ENCODE assay signal across 11 mouse cellular contexts in genomic region chr10:60820552-60820951, GRCm38 (mm10). TPM values are rescaled to one million over a fixed set of nuclear protein-coding genes. Genes with fewer than 3 reads are reported as not detected.
DNase-seq lines count a peak whose midpoint lies in the region; ATAC-seq and TF ChIP-seq lines count a peak whose summit lies in the region.
"Had no signal": no experiment of that assay in that cellular context is flagged by ENCODE, and none has a peak within 500 bp of the region (broad histone marks: within the 10 kb centered on the region; RNA-seq: fewer than 3 reads in every experiment).

No protein-coding gene starts in this region.

- no peak for TF ChIP-seq CTCF in heart, adult 2 months (IDR thresholded peaks at IDR 0.05)
- TF ChIP-seq CTCF in forebrain, postnatal 0 days (IDR thresholded peaks at IDR 0.05; ENCODE audit: low read depth): no peak

- no peaks in the 10 kb centered on the region for H3K36me3 ChIP-seq in heart, adult 2 months (ENCODE audit: control insufficient read depth, insufficient read depth, low read length)
- no peaks in the 10 kb centered on the region for H3K36me3 ChIP-seq in embryonic facial prominence, embryonic 10.5 days (replicated peaks)
- H3K36me3 ChIP-seq in limb, embryonic 11.5 days (ENCODE audit: control insufficient read depth, insufficient read depth, low read length): no peaks in the 10 kb centered on the region
- no peaks in the 10 kb centered on the region for H3K36me3 ChIP-seq in forebrain, postnatal 0 days (ENCODE audit: insufficient read depth)
- H3K36me3 ChIP-seq: lung, embryonic 15.5 days; neural tube, embryonic 12.5 days had no signal

- peaks cover 31% of the 10 kb centered on the region for H3K4me1 ChIP-seq in heart, adult 2 months (ENCODE audit: control insufficient read depth, insufficient read depth, low read length)
- peaks cover 98% of the 10 kb centered on the region for H3K4me1 ChIP-seq in embryonic facial prominence, embryonic 10.5 days
- peaks cover 73% of the 10 kb centered on the region for H3K4me1 ChIP-seq in limb, embryonic 11.5 days (ENCODE audit: control insufficient read depth, insufficient read depth, low read length)
- H3K4me1 ChIP-seq in forebrain, postnatal 0 days (ENCODE audit: insufficient read depth): peaks cover 7% of the 10 kb centered on the region; the same call in 1 of the 2 replicates

- no peak overlapping the region for H3K4me3 ChIP-seq in heart, adult 2 months
- no peak overlapping the region for H3K4me3 ChIP-seq in embryonic facial prominence, embryonic 10.5 days
- no peak overlapping the region for H3K4me3 ChIP-seq in limb, embryonic 11.5 days (ENCODE audit: low read depth, low read length)
- H3K4me3 ChIP-seq in forebrain, postnatal 0 days (ENCODE audit: low read depth, low read length): no peak overlapping the region
- H3K4me3 ChIP-seq: lung, embryonic 15.5 days; neural tube, embryonic 12.5 days had no signal

- no peak for TF ChIP-seq POLR2A in heart, adult 2 months (IDR thresholded peaks at IDR 0.05; ENCODE audit: insufficient read depth, low read depth, low read length)

- H3K27me3 ChIP-seq in heart, adult 2 months (ENCODE audit: control insufficient read depth, insufficient read depth, low read length): no peaks in the 10 kb centered on the region
- peaks cover 43% of the 10 kb centered on the region for H3K27me3 ChIP-seq in embryonic facial prominence, embryonic 10.5 days (replicated peaks; ENCODE audit: low read depth, poor library complexity, severe bottlenecking)
- H3K27me3 ChIP-seq in limb, embryonic 11.5 days (ENCODE audit: control insufficient read depth, insufficient read depth, low read length): no peaks in the 10 kb centered on the region
- no peaks in the 10 kb centered on the region for H3K27me3 ChIP-seq in forebrain, postnatal 0 days (ENCODE audit: insufficient read depth, low read length)
- H3K27me3 ChIP-seq: lung, embryonic 15.5 days had no signal

- no peak overlapping the region for H3K4me2 ChIP-seq in limb, embryonic 11.5 days (ENCODE audit: low read depth, severe bottlenecking)
- H3K4me2 ChIP-seq in forebrain, postnatal 0 days (ENCODE audit: low read depth): no peak overlapping the region
- H3K4me2 ChIP-seq: lung, embryonic 15.5 days; neural tube, embryonic 12.5 days had no signal

- H3K9ac ChIP-seq in heart, adult 2 months (ENCODE audit: low read depth, low read length): no peak overlapping the region
- peak overlapping the region; percentile 7; the same call in 1 of the 2 replicates for H3K9ac ChIP-seq in limb, embryonic 11.5 days (ENCODE audit: low read length)
- no peak overlapping the region for H3K9ac ChIP-seq in forebrain, postnatal 0 days
- H3K9ac ChIP-seq: lung, embryonic 15.5 days; neural tube, embryonic 12.5 days had no signal

- intact Hi-C loops in heart, adult 2 months (cut with DNase I): no loop called here

- ATAC-seq in limb, embryonic 11.5 days (ENCODE audit: insufficient number of reproducible peaks, low FRiP score, low TSS enrichment, low read depth): no peak
- no peak for ATAC-seq in forebrain, postnatal 0 days

- H3K79me2 ChIP-seq in heart, adult 2 months (replicated peaks; ENCODE audit: control insufficient read depth, insufficient read depth, low read length): no peaks in the 10 kb centered on the region

- no peak overlapping the region for H3K27ac ChIP-seq in heart, adult 2 months
- peak overlapping the region; percentile 52 for H3K27ac ChIP-seq in embryonic facial prominence, embryonic 10.5 days (replicated peaks)
- no peak overlapping the region for H3K27ac ChIP-seq in limb, embryonic 11.5 days (replicated peaks; ENCODE audit: low read depth, low read length)
- no peak overlapping the region for H3K27ac ChIP-seq in forebrain, postnatal 0 days (ENCODE audit: low read depth, low read length)
- H3K27ac ChIP-seq: lung, embryonic 15.5 days; neural tube, embryonic 12.5 days had no signal

- peak; percentile 32 to 62 for DNase-seq in heart, adult 2 months
- DNase-seq in heart, adult 8-10 months (ENCODE audit: low spot score): no peak
- peak; percentile 53 for DNase-seq in retina, adult 2 months (ENCODE audit: low read depth, low spot score)
- no peak for DNase-seq in retina, embryonic 14.5 days (ENCODE audit: low spot score)
- no peak for DNase-seq in embryonic facial prominence, embryonic 10.5 days (ENCODE audit: low spot score)
- no peak for DNase-seq in limb, embryonic 11.5 days (ENCODE audit: low spot score)
- DNase-seq in forebrain, postnatal 0 days: no peak
- DNase-seq in spleen, adult 18-20 months: no peak
- DNase-seq: embryo, embryonic 11 days had no signal

- 68% methylated on average over 11 of the region's 11 CpGs for WGBS in heart, adult 2 months
- 89% methylated on average over 11 of the region's 11 CpGs for WGBS in embryonic facial prominence, embryonic 10.5 days
- WGBS in limb, embryonic 11.5 days: 87% methylated on average over 11 of the region's 11 CpGs
- WGBS in forebrain, postnatal 0 days: 80% methylated on average over 11 of the region's 11 CpGs

- TF ChIP-seq EP300 in heart, adult 2 months (IDR thresholded peaks at IDR 0.05; ENCODE audit: insufficient read depth, low read depth, low read length): peak; percentile 54; the same call in 1 of the 2 replicates

- no peaks in the 10 kb centered on the region for H3K9me3 ChIP-seq in embryonic facial prominence, embryonic 10.5 days
- no peaks in the 10 kb centered on the region for H3K9me3 ChIP-seq in limb, embryonic 11.5 days (ENCODE audit: control insufficient read depth, low read length)
- no peaks in the 10 kb centered on the region for H3K9me3 ChIP-seq in forebrain, postnatal 0 days (ENCODE audit: low read length)
- H3K9me3 ChIP-seq: lung, embryonic 15.5 days; neural tube, embryonic 12.5 days had no signal

RNA-seq across cellular contexts. Expression of gene Unc5b, which starts 10.8 kb away (rescaled TPM):
- 10 to 100 TPM; 11.0 to 12.6 TPM for total RNA-seq in heart, adult 2 months (2021)
- 12.2 and 15.0 TPM in 2 replicates for polyA plus RNA-seq in heart, adult 2 months (2012; rRNA removed)
- total RNA-seq in heart, adult 8-10 months (2022): 10 to 100 TPM in 3 of 4 experiments, 1 to 10 TPM in 1; 9.6 to 14.5 (median 12.0) TPM
- polyA plus RNA-seq in embryonic facial prominence, embryonic 10.5 days (2016; fragmentation: Nextera tagmentation; extraction: Ambion mirVana): 6.0 and 7.2 TPM in 2 replicates
- polyA plus RNA-seq in limb, embryonic 11.5 days (2014; fragmentation: Nextera tagmentation; extraction: Ambion mirVana): 10.2 and 10.6 TPM in 2 replicates
- 8.5 and 15.9 TPM in 2 replicates for total RNA-seq in forebrain, postnatal 0 days (2014; rRNA removed)
- 1.1 and 1.6 TPM in 2 replicates for polyA plus RNA-seq in forebrain, postnatal 0 days (2015; fragmentation: Nextera tagmentation; extraction: Ambion mirVana)

Comparison
In these comparisons a context has a peak if more than half of its experiments do, and no peak if none do; other contexts are left out.
1. DNase-seq: peak in heart, adult 2 months (2 of 2) and retina, adult 2 months (single experiment); none in heart, adult 8-10 months (single experiment), retina, embryonic 14.5 days (single experiment), embryonic facial prominence, embryonic 10.5 days (single experiment), limb, embryonic 11.5 days (single experiment), forebrain, postnatal 0 days (single experiment) and spleen, adult 18-20 months (0 of 2).